Mouse (Mus musculus): Measurements from ENCODE around the gene Chek2. TPM values are rescaled to one million over a fixed set of nuclear protein-coding genes. Genes with fewer than 3 reads are reported as not detected.

Chek2 gene
- total and polyA plus RNA-seq, 3 experiments: 22.2 to 24.1 TPM; not detected in 1

- peak; percentile 53 for DNase-seq (ENCODE audit: low read depth, low spot score)
- Histone ChIP-seq H3K4me1 (ENCODE audit: control insufficient read depth in 1 of 2, insufficient read depth in 2 of 2, low read length in 2 of 2) (peaks cover 16 to 34% of the 10 kb centered on the region in 2 experiments), H3K27me3 (ENCODE audit: control insufficient read depth in 1 of 2, insufficient read depth in 2 of 2, low read length in 2 of 2) (no peaks in the 10 kb centered on the region), H3K9ac (ENCODE audit: control insufficient read depth, low read depth, low read length, poor library complexity, severe bottlenecking) (no peak overlapping the region), H3K79me2 (ENCODE audit: control insufficient read depth, insufficient read depth, low read length, poor library complexity) (peaks cover 3% of the 10 kb centered on the region), H3K9me3 (replicated peaks; ENCODE audit: insufficient read depth, low read length) (no peaks in the 10 kb centered on the region), H3K36me3 (ENCODE audit: control insufficient read depth in 1 of 2, insufficient read depth in 2 of 2, low read length in 2 of 2) (peaks cover 0 to 33% of the 10 kb centered on the region in 2 experiments; a peak in 2 of 4 replicates), H3K4me3 (ENCODE audit: control insufficient read depth in 1 of 2, insufficient read depth in 1 of 2, low read depth in 2 of 2, low read length in 2 of 2) (no peak overlapping the region), H3K27ac (ENCODE audit: control insufficient read depth, low read depth, low read length) (peak overlapping the region; percentile 58)
- TF ChIP-seq JUND (IDR thresholded peaks at IDR 0.05; ENCODE audit: low read depth, low read length) (no peak), MXI1 (IDR thresholded peaks at IDR 0.05; ENCODE audit: low read depth, low read length) (no peak), MYC (IDR thresholded peaks at IDR 0.05; ENCODE audit: low read depth, low read length) (no peak), EP300 (IDR thresholded peaks at IDR 0.05; ENCODE audit: low read depth in 1 of 2, low read length in 2 of 2) (peak; percentile 75 to 83), NELFE (IDR thresholded peaks at IDR 0.05; ENCODE audit: low read depth, low read length) (no peak), SMC3 (IDR thresholded peaks at IDR 0.05; ENCODE audit: low read depth, low read length) (no peak), BHLHE40 (IDR thresholded peaks at IDR 0.05; ENCODE audit: borderline replicate concordance, low read depth, low read length) (0 out of 2 replicates have a peak, but pooled peaks have one; percentile 39), CTCF (IDR thresholded peaks at IDR 0.05 in 2 of 3, conservative IDR thresholded peaks at IDR 0.05 in 1 of 3; ENCODE audit: control insufficient read depth in 1 of 3, insufficient read depth in 1 of 3, low read depth in 2 of 3, low read length in 3 of 3, poor library complexity in 1 of 3, severe bottlenecking in 1 of 3) (no peak), UBTF (IDR thresholded peaks at IDR 0.05; ENCODE audit: borderline replicate concordance, insufficient read depth, low read depth, low read length) (no peak), MAFK (IDR thresholded peaks at IDR 0.05; ENCODE audit: borderline replicate concordance, low read depth, low read length) (peak; percentile 43; the same call in 1 of the 2 replicates), RAD21 (IDR thresholded peaks at IDR 0.05; ENCODE audit: low read depth, low read length) (no peak), CHD2 (IDR thresholded peaks at IDR 0.05; ENCODE audit: low read length) (no peak), POLR2A (IDR thresholded peaks at IDR 0.05; ENCODE audit: control insufficient read depth in 1 of 2, insufficient read depth in 1 of 2, low read depth in 1 of 2, low read length in 2 of 2, poor library complexity in 1 of 2) (no peak), MYB (IDR thresholded peaks at IDR 0.05; ENCODE audit: low read depth, low read length) (no peak), NRF1 (IDR thresholded peaks at IDR 0.05; ENCODE audit: insufficient read depth, low read depth, low read length, poor library complexity, severe bottlenecking) (no peak), USF2 (IDR thresholded peaks at IDR 0.05; ENCODE audit: borderline replicate concordance in 1 of 2, insufficient read depth in 1 of 2, low read depth in 1 of 2, low read length in 2 of 2) (no peak), ZNF384 (IDR thresholded peaks at IDR 0.05; ENCODE audit: low read depth, low read length) (no peak), RCOR1 (IDR thresholded peaks at IDR 0.05; ENCODE audit: low read depth, low read length) (peak; percentile 66; the same call in 1 of the 2 replicates), ELF1 (IDR thresholded peaks at IDR 0.05; ENCODE audit: low read depth, low read length) (no peak), ZKSCAN1 (IDR thresholded peaks at IDR 0.05; ENCODE audit: low read depth, low read length) (no peak), TBP (IDR thresholded peaks at IDR 0.05; ENCODE audit: low read depth, low read length) (no peak), HCFC1 (IDR thresholded peaks at IDR 0.05; ENCODE audit: low read depth, low read length) (no peak; the same call in 1 of the 2 replicates), GABPA (IDR thresholded peaks at IDR 0.05; ENCODE audit: low read depth, low read length) (no peak), USF1 (IDR thresholded peaks at IDR 0.05; ENCODE audit: low read depth, low read length) (no peak), TCF12 (IDR thresholded peaks at IDR 0.05; ENCODE audit: low read depth, low read length) (peak; percentile 94), POLR2AphosphoS5 (IDR thresholded peaks at IDR 0.05; ENCODE audit: borderline replicate concordance, low read depth, low read length) (no peak), SIN3A (IDR thresholded peaks at IDR 0.05; ENCODE audit: low read length) (peak; percentile 59; the same call in 1 of the 2 replicates), ZMIZ1 (IDR thresholded peaks at IDR 0.05; ENCODE audit: low read depth, low read length) (no peak), MEF2A (IDR thresholded peaks at IDR 0.05; ENCODE audit: extremely low read depth, insufficient replicate concordance, low read depth, low read length, poor library complexity, severe bottlenecking) (no peak), MAX (IDR thresholded peaks at IDR 0.05; ENCODE audit: low read length) (no peak), ZC3H11A (IDR thresholded peaks at IDR 0.05; ENCODE audit: low read depth, low read length) (no peak), MAZ (IDR thresholded peaks at IDR 0.05; ENCODE audit: low read depth, low read length) (no peak), CHD1 (IDR thresholded peaks at IDR 0.05; ENCODE audit: low read depth, low read length) (no peak), GATA1 (IDR thresholded peaks at IDR 0.05; ENCODE audit: low read depth, low read length) (peak; percentile 89), ETS1 (IDR thresholded peaks at IDR 0.05; ENCODE audit: low read depth, low read length) (peak; percentile 74), TAL1 (IDR thresholded peaks at IDR 0.05; ENCODE audit: low read length) (no peak)
Measured at GRCm38 (mm10) chr5:110804012-110804743, 35.6 kb upstream of the Chek2 start.
